Mouse (Mus musculus) layer of hippocampus, adult 18-20 months (tissue): Measurements from ENCODE around the gene Tmem131. TPM values are rescaled to one million over a fixed set of nuclear protein-coding genes. Genes with fewer than 3 reads are reported as not detected.
A peak's percentile ranks its signal among the peaks of the same experiment; 100 is the strongest.

Experiments
- DNase-seq, 2 experiments: peaks; one replicate each; pipeline ENCODE4 v3.0.0; 2022; ENCODE audit warnings: low spot score in 2 of 2
- total RNA-seq, 2 experiments: library from RNA; stranded (reverse); gene quantifications; 2 replicates each; pipeline ENCODE4 v1.2.3; 2021

Tmem131 gene
- total RNA-seq, 2 experiments from 2014 or later: 51.2 to 55.0 TPM

DNA sequence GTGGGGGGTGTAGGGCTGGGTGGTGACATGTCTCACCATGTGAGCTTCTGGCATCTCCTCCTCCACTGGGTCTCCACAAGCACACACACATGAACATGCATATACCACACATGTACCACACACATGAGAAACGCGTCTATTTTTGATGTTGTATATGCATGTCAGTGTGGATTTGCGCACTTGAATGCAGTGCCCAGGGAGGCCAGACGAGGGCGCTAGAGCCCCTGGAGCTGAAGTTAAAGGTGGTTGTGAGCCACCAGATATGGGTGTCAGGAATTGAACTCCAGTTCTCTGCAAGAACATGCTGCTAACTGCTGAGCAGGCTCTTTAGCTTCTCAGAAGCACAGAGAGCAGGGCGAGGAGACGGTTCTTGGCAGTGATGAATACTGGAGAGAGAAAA is 157.1 kb downstream of the Tmem131 start:
- DNase-seq: no peak

DNA sequence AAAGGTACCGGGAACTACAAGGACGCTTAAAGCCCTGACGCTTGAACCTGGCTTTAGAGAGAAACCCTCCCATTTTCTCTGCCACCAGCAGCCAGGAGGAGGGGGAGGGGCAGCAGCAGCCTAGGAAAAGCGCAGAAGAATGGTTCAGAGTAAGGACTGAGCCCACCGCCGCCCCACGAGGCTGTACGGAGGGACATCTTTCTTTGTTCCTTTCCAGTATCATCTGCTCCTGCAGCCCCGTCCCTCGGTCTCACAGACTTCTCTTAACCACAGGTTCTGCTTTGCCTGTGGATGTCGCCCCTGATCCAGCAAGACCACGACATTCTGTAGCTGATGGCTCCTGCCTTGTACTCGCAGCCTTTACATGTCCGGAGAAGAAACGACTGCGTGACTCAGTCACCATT is 158.2 kb downstream of the Tmem131 start:
- DNase-seq: peak in 1 of 2 experiments; percentile 47

DNA sequence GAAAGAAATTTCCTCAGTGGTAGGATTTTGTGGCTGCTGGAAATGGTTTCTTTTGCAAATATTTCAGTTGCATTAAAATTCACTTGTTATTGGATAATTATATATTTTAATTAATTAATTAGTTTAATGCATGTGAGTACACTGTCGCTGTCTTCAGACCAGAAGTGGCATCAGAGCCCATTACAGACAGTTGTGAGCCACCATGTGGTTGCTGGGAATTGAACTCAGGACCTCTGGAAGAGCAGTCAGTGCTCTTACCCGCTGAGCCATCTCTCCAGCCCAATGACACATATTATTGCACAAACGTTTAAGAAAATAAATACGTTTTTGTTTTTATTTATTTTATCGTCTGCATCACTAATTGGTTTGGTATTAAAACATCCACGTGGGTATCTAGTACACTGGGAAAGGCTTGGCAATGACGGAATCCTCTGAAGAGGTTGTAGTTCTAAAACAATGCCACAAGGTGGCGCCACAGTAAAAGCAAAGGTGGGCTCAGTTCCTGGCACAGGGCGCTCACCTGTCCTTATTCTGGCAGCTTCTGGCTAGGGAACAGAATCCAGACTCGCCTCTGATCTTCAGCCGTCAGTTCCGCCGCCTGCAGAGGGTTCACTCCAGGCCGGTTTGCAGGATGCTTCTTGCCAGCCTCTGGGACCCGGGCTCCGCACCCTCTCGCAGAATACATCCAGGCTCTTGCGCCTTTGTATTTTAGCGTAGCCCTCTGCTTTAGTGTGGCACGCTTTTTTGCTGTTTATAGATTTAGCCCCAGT is 158.9 kb downstream of the Tmem131 start:
- peak; percentile 78 to 89 for DNase-seq

DNA sequence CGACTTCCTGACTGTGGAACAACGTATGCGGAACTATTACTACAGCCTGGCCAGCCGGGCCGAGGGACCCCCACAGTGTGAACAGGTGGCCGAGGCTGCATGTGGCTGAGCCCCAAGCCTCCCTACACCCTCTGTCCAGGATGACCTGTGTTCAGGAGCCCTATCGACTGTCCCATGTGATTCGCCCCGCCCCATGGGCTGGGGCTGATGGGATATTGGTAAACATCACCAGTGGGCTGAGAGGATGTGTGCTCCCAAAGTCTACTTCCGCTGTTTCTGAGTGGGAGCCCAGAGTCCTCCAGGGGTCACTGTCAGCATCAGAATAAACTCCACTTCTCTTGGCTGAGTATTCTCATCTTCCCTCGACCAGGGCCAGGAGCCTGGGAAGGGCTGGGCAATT is 161.0 kb downstream of the Tmem131 start:
- no peak for DNase-seq

DNA sequence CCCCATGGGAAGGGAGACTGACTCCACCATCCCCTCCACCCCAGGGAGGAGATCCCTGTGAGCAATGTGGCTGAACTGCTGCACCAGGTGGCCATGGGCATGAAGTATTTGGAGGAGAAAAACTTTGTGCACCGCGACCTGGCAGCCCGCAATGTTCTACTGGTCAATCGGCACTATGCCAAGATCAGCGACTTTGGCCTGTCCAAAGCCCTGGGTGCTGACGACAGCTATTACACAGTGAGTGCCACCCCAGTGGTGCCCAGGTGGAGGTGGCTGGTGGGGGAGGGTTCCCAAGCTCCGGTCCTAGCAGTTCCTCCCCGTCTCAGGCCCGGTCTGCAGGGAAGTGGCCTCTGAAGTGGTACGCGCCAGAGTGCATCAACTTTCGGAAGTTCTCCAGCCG is 162.7 kb downstream of the Tmem131 start:
- no peak for DNase-seq

DNA sequence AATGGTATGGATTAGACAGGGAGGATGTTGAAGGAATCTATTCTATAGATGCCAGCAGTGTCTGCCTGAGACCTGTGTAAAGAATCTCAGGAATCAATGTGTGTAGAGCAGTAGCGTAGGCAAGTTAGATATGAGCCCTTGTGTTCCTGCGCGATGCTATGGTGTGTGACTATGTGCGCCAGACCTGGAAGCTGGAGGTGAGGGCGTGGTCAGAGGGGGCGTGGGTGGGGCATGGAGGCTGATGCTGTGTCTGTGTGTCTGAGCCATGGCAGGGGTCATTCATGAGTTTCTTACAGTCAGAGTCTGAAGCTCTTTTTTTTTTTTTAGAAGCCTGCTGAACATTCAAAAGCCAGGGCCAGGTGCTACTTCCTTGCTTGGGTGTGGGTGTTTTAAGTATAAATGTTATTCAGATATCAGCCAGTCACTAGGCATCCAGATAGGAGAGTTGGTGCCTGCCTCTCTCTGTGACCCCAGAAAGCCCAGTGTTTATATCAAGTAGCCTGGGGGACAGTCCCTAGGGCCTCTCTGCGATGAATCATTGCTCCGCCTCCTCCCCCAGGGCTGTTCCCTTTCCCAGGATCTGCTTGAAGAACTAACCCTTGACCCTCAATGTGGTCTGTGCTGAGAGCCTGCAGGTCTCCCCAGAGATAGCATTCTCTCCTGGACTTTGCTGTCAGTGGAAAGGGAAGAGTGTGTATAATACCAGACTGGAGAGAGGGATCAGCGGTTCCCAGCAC is 171.1 kb downstream of the Tmem131 start:
- no peak for DNase-seq

DNA sequence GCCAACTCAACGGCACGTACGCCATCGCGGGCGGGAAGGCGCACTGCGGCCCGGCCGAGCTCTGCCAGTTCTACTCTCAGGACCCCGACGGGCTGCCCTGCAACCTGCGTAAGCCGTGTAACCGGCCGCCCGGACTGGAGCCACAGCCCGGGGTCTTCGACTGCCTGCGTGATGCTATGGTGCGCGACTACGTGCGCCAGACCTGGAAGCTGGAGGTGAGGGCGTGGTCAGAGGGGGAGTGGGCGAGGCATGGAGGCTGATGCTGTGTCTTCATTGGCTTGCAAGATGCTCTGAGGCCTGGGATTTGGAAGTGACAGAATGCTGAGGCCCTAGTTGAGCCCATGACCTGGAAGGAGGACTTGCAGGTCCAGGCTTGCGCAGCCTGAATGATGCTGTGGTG is 172.5 kb downstream of the Tmem131 start:
- no peak for DNase-seq

DNA sequence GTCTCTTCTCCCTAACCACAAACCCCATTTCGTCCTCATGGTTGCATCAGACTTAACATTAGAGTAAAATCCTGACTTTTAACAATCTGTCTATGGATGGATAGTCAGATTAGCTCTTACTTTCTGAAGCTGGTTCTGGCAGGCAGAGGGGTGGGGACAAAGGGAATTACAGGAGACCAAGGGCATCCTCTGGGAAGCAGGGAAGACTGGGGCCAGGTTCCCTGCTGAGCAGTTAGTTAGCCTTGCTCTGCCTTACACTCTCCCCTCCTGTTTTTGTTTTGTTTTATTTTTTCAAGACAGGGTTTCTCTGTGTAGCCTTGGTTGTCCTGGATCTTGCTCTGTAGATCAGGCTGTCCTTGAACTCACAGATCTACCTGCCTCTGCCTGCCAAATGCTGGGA is 173.5 kb downstream of the Tmem131 start:
- no peak for DNase-seq

DNA sequence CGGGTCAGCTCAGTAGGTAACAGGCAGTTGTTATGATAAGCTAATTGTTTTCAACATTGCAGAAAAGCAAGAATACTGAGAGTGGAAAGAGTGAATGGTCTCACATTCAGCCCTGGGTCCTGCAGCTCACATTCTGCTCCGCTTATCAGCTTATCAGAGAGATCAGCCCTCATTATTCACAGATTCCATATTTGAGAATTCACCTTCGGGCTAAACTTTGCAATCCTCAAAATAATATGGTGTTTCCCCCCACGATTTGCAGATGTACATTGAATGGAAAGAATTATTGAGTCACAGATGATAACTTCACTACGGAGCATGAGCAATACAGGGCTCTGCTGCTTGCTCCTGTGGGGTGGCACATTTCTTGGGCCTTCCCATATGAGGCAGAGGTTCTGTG is 174.7 kb downstream of the Tmem131 start:
- DNase-seq: no peak

DNA sequence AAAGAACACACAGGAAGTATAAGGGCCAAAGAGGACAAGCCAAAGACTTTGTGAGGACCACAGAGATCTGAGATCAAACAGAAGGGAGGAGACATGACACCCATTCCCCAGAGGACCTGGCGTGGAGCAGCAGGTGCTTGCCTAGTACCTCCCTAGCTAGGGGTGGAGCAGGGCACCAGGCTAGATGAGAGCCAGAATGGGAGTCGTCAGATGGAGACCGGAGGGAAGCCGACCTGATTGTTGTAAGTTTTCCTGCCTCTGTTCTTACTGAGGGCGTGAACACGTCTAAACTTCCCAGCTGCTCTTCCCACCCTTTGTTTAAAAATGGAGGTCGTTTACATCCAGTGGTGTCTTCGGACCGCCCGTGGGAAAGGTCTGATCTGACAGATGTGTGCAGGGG is 176.1 kb downstream of the Tmem131 start:
- no peak for DNase-seq

DNA sequence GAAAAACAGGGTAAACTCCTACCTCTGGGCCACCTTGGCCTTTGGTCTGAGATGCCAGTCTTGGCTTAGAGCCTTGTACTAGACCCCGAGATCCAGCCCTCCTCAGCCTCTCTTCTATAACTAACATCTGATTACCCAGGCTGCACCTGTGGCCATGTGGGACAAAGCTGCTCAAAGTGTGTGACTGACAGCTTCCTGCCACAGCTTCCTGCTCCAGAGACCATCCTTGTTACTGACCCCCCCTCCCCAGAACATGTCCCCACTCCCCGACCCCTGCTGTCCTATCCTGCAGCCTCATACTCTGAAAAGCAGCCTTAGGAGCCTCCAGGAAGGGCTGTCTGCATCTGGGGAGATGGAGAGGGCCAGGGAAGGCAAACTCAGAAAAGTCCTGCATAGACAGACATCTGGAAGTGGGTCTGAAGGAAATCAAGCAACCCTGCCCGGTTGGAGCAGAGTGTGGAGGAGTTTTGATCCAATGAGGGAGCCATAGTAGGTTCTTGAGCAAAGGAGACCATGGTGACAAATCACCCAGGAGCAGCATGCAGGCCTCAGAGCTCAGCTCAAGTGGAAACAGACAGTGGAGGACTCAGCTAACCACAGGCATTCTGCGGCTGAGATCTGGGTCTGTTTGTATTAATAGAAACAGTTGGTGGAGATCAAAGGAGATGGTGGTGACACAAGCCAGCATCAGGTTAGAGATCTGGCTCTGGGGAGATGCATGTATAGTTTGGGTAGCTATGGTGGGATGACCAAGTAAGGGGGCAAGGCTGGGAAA is 176.8 kb downstream of the Tmem131 start:
- DNase-seq: no peak

DNA sequence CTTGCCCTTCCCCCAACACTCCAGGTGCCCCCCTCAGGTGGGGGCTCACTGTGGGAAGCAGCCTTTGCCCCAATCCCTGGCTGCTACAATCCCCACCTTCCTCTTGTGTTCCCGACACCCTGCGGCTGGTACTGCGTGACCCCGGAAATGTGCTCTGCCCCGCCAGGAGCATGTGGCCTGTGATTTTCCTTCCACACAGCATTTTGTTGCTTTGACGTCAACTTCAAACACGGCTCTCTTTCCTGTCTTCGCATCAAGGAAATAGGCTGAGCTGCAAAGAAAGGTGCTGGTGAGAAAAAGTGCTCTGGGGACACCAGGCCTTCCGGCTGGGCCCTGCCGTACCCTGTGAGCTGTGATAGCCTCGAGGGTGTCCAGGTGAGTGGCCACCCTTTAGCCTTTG is 181.9 kb downstream of the Tmem131 start, which contains the start of gene Zap70:
Zap70 (plus strand) TSS at position 231 of the 400 bp plus-strand sequence.
- no peak for DNase-seq

DNA sequence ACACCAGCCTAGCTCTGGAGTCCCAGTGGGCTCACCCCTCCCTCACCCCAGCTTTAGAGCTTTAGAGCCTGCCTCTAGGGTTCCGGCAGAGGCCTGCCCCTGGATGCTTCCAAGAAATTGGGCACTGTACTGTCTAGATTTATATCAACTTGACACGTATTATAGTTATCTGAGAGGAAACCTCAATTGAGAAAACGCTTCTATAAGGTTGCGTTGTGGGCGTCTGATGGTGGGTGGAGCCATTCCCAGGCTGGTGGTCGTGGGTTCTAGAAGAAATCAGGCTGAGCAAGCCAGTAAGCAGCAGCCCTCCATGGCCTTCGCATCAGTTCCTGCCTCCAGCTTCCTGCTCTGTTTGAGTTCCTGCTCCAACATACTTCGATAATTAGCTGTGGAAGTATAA is 182.4 kb downstream of the Tmem131 start:
- DNase-seq: no peak

DNA sequence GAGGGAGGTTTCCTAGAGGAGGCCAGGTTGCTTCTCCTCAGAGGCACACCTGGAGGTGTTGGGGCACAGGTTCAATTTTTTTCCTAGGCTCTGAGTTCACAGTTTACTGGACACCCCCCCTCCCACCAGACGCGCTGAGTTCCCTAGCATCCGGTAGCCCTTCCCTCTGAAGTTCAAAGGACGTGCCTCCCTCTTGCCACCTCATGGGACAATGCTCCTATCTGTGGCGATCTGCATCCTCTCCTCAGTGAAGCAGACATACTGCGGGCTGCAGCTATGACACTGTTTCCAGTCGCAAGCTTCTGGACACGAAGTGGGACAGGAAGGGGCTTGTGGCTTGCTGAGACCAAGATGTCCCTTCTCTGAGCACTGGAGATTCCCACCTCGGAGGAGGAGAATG is 183.1 kb downstream of the Tmem131 start:
- no peak for DNase-seq

DNA sequence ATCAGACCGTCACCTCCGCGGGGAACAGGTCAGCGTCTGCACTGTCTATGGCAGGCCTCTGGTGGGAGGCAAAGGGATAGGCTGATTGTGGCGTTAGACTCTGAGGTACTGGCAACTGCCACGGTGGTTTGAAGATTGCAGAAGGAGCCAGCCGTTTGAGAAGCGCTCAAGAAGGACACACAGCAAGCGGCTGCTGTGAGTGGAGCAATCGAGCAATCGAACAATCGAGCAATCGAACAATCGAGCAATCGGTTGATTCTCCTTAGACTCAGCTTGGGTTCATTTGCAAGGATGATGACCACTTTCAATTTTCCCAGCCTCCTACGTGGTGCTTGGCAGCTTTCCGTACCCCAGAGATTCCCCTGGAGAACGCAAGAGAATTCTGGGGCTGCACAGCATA is 184.4 kb downstream of the Tmem131 start:
- no peak for DNase-seq

DNA sequence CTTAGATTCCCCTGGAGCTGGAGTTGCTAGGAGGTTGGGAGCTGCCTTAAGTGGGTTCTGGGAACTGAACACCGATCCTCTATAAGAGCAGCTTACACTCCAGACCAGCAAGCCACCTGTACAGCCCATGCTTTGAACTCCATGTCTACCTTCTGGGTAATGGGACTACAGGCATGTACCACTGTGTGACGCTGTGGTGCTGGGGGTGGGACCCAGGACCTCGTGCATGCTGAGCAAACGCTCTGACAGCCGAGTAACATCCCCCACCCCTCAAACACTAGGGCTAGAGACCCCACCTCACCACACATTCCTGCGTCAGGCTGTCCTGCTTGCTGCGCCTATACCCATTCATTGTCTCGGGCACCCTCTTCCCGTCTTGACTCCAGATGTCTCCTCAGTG is 184.9 kb downstream of the Tmem131 start:
- DNase-seq: no peak

DNA sequence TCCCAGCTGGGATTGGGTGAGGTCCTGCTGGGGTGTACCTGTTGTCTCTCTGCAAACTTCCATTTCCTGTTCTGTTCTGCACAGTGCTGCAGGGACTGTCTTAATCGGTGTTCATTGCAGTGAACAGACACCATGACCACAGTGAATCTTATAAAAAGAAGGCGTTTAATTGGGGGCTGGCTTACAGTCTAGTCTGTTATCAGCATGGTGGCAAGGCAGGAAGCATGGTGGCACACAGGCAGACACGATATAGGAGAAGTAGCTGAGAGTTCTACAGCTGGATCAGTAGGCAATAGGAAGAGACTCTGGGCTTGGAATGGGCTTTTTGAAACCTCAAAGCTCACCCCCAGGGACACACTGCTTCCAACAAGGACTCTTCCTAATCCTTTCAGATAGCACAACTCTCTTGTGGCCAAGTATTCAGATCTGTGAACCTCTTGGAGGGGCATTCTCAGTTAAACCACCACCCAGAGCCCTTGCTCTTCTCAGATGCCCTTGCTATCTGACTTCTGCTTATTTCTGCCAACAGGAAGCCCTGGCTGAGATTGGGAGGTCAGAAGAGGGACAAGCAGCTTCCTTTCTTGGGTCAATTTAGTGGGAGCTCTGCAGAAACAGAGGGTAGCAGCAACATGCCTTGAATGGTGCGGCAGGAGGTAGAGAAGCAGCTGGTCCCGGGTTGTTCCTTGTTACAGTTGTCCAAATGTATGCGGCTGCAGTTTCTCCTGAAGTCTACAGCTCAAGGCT is 189.4 kb downstream of the Tmem131 start:
- no peak for DNase-seq

DNA sequence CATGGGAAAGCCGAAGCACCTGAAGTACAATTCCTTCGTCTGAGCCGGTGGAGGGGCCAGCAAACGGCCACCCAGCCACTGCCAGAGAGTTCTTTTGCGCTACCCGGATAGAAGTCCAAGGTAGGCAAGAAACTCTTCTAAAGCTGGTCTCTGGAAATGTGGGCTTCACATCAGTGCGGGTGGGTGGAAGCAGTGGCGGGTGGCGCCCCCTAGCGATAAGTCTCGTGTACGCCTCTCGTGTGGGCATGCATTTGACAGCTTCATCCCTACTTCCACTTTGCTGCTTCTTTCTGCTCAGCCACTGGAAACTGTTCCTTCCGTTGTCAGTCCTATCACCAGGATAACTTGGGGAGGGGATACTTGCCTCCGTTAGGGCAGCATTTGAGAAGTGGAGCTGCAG is 197.0 kb downstream of the Tmem131 start:
- no peak for DNase-seq

DNA sequence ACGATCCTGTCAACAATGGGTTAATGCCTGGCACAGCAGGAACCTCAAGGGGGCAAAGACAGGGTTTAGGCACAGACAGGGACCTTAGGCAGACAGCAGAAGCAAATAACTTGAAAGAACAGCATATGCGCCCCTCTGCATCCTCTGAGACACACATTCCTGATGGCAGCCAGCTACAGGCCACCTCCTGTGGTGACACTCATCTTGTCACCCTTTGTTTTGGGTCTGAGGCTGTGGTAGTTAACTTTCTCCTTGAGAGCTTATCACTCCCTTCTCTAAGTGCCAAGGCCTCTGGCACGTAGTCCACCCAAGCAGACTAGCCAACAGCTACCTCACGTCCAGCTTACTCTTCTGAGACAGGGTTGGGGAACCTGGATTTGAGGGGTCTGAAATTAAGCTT is 197.8 kb downstream of the Tmem131 start:
- DNase-seq: no peak

DNA sequence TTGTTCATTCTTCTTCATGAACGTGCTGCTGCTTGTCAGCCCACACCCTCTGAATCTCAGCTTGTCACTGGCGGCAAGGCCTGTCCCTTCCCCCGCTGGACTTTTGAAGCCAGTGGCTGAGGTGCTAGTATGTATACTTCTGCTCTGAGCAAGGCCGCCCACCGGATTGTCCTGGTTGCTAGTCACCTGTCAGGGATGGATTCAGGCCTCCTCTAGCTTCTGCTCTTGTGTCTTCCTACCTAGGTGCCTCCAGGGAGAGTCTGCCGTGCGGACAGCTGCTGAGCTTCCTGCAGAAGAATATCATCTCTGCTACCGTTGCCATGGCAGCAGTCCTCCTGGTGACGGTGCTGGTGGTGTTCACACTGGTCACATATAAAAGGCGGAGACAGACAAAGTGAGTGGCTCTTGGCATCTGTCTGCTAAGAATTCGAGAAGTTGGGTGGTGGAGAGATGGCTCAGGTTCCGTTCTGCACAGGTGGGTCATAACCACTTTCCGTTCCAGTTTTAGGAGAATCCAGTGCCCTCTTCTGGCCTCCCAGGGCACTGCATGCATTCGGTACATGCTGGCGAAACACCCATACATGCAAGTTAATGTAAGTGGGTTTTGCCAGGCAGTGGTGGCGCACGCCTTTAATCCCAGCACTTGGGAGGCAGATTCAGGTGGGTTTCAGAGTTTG is 199.1 kb downstream of the Tmem131 start:
- peak; percentile 70 to 87 for DNase-seq

DNA sequence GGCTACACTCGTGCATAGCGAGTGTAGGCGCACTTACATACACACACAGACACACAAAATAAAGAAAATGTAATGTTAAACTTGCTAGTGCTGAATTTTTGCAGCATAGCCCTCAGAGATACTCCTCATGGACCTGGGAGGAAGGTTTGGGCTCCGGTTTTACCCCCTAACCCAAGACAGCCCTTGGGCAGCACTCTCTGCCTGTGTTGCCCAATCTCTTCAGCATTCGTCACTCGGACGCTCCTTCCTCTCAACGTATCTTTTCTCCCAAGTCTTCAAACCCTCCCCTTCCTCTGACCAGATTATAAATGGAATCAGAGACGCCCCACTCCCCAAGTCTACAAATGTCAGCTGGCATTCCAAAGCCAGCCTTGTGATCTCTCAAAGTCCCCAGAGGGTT is 200.4 kb downstream of the Tmem131 start:
- DNase-seq: no peak
